Mouse (Mus musculus) right cerebral cortex, postnatal 14 days (tissue): ENCODE results near the gene Rbm44.

ENCODE experiments used
- DNase-seq: peaks from one replicate; pipeline ENCODE4 v3.0.0; 2022

The Rbm44 gene

GRCm38 (mm10) chr1:91211099-91211498 is 66.2 kb downstream of the Rbm44 start:
- DNase-seq, result peak; percentile 71

GRCm38 (mm10) chr1:91211591-91212008 is 66.7 kb downstream of the Rbm44 start:
- DNase-seq, result peak; percentile 50

DNA sequence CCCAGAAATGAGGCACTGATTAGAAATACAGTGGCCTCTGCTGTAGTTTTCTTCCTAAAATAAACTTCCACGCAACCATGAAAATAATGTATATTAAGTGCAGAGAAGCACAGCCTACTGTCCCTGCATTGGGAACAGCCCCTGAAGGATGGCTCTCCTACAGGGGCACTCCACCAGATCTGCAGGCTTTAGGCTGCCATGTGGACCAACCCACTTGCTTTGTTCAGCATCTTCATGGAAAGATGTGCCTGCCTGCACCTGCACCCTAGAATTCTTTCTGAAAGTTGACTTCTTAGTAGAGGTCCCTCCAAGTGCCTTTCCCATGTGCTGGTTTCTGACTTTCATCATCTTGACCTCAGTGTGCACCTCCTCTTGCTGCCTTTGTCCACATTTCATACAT is 70.4 kb downstream of the Rbm44 start:
- DNase-seq, result no peak

DNA sequence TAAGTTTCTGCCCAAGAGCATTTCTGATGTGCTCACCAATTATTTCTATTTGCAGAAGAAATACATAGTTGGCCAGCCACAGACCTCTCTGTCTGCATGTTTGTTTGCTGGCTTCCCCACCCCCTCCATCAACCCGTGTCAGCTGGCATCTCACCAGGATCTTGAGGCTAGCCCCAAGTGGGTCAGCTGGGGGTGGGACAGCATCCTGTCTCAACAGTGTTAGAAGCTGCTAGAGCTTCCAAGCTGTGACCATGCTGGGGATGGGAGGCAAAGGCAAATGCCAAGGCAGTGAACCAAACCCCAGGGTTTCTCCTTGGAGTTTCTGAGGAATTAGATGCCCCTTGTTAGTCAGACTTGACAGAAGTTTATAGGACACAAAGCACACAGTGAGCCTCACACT is 71.1 kb downstream of the Rbm44 start:
- no peak for DNase-seq

DNA sequence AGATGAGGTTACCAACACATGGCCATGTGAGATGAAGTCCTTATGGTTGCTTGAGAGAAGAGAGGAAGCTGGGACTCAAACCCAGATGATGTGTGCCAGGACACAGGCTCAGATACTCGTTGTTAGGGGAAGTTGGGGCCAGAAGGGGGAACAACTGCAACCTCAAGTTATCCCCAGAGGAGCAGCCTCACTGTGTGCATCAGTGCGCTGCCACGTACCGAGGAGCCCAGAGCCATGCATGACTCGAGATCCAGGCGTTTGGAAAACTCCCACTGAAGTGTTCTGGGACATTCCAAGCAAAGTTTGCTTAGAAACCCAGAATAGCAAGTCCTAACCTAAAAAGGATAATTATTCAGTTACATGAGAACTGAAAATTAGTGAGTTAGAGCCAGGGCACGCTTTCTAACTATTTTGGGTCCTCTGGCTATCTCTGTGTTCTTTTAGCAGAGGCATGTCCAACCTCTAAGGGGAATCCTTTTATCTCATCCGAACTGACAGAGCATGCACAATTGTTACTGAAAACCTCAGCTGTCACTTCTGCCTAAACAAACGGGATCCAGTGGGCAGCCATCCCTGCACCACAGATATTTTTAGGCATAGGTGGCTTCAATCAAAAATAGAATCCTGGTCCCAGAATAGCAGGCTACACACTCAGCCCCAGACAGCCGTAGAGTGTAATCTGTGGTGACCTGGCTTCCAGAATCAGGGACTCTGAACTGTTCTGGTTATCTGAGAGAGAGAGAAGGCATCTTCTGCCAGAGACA is 71.8 kb downstream of the Rbm44 start:
- no peak for DNase-seq

- DNase-seq, result no peak
Measured at GRCm38 (mm10) chr1:91219641-91220321, 74.9 kb downstream of the Rbm44 start.

DNA sequence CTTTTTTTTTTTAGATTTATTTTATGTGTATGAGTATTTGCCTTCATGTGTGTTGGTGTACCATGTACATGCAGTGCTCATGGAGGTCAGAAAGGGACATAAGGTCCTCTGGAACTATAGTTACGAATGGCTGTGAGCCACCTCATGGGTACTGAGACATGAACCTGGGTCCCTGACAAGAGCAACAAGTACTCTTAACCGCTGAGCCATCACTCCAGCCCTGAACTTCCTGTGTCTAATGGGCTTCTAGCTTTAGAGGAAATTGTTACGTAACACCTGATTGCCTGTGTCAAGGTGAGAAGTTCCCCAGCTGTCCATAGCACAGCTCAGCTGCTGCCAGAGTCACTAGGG is 75.4 kb downstream of the Rbm44 start:
- DNase-seq, result no peak
